Mouse (Mus musculus): ENCODE measurements around the gene Carmil2.

DNA sequence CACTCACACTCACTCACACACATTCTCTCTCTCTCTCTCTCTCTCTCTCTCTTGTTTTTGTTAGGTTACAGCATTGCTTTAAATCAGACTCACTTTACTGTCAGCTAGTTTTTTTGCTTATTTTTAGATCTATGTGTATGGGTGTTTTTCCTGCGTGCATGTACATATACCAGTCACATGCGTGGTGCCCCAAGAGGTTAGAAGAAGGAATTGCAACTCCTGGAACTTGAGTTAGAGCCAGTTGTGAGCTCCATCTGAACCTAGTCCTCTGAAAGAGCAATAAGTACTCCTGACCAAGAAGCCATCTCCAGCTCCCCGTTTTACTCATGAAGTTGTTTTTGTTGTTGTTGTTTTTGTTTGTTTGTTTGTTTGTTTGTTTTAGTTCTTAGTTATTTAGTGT, 24.9 kb upstream of the Carmil2 start:
- no peak for TF ChIP-seq POLR2A (IDR thresholded peaks at IDR 0.05; ENCODE audit: insufficient read depth, low read depth, low read length)
- no peak for TF ChIP-seq CTCF (IDR thresholded peaks at IDR 0.05; ENCODE audit: insufficient read depth, low read depth, low read length)

All from olfactory bulb, adult 2 months (tissue).